Mouse (Mus musculus): ENCODE results near the gene Gm20716.

GRCm38 (mm10) chr2:168256506-168256905 is 26.3 kb upstream of the Gm20716 start:
- TF ChIP-seq POLR2A (IDR thresholded peaks at IDR 0.05; ENCODE audit: borderline replicate concordance, extremely low read depth, insufficient read depth, insufficient read length, poor library complexity, severe bottlenecking) (no peak), CTCF (IDR thresholded peaks at IDR 0.05; ENCODE audit: borderline replicate concordance, extremely low read depth, insufficient read depth, insufficient read length) (no peak)

Data from brain, embryonic 14.5 days (tissue).